Mouse (Mus musculus): ENCODE measurements around the gene Azi2.

Azi2 gene

DNA sequence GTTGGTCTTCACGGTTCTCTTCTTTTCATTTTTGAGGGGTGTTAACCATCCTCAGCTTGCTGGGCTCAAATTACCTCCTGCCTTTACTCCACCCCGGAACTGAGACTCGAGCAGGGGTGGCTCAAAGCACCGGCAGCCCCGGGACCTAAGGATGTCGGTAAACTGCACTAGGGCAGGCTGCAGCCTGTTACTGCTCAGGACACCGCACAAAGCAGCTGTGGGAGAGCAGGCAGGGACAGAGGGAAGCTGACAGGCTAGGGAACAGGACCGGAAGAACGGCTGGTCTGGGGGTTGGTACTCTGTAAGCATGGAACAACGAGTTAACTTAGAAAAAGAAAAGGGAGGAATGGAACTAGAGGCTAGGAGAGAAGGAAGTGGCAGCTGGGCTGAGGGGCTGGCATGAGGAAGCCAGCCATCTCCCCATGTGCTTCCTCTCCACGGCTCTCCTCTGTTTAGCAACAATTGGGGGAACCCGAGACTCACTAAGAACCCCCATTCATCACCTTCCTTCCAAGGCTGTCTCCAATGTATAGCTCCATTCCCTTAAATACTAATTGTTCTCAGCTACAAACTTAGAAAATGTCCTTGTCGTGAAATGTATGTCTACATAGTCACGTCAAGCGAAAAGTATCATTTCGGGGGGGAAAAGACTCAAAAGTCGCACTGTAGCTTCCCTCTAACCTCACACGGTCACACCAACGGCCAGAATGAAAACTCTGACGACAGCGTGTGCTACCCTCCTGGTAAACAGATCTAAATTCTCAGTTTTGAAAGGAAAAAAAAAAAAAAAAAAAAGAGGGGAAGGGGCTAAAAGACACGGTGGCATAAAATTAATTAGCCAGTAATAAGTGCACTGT lies 42.5 kb downstream of the Azi2 start:
- no peak for DNase-seq (ENCODE audit: low spot score in 2 of 2)

DNA sequence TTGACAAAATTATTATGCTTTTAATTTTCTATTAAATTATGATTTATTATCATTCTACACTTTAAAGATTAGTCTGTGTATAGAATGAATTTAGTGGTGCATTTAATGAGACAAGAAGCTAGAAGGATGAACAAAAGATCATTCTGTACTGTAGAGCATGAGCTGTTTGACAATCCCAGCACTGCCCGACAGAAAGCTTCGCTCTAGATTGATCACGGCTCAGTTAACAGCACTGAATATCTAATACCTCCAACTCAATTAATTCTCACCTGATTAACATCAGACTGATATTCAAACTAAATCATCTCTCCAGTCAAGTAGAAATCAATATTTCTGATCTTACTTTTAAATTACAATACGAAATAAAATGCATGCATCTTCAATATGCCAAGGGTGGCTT lies 43.5 kb downstream of the Azi2 start:
- DNase-seq (ENCODE audit: low spot score in 2 of 2) = no peak

DNA sequence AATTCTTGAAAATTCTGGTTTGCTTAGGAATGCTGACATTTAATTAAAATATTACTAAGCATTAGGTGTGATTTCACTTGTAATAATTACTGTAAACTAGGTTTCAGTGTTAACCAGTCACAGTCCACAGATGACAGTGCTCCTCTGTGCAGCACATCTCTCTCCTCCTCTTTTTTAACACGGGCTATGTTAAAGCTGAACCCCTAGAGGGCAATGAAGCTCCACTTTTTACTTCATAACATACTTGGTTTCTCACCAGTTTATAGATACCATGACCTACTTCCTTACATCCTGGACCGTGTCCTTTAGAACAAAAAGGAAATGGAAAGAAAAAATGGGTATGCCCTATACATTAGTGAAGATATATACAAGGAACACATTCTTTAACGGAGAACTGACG lies 59.1 kb downstream of the Azi2 start:
- no peak for DNase-seq (ENCODE audit: low spot score in 2 of 2)

DNA sequence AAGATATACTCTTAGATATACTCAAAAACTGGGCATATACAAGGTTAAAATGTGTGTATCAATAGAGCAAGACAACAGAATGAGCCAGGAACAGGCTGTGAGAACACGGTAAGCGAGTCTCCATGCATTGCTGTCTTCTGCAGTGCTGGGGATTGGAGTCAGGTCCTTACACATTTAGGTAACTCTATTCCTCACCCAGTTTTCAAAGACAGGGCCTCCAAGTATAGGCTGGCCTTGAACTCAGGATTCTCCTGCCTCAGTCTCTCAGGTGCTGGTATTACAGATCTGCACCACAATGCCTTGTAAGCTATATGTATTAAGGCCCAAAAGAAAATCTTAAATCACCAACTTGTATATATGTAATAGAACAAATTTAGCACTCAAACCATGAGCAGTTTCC lies 60.2 kb downstream of the Azi2 start:
- DNase-seq (ENCODE audit: low spot score in 2 of 2) = no peak

DNA sequence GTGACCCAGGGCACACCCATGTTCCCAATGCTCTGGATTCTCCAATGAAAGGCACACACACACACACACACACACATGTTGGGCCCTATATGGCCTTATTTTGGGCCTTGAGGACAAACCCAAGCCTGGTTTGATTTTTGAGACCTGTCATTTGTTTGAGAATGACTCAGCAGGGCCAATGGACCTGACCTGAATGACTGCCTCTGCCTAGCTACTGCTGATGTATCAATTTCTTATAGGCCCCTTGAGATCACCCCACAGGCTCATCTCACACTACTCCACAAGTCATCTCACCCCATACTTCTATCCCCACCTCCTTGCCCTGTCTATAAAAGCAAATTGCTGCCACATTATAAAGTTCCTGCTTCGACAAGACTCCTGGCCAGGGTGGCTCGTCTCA lies 61.5 kb downstream of the Azi2 start:
- no peak for DNase-seq (ENCODE audit: low spot score in 2 of 2)

DNA sequence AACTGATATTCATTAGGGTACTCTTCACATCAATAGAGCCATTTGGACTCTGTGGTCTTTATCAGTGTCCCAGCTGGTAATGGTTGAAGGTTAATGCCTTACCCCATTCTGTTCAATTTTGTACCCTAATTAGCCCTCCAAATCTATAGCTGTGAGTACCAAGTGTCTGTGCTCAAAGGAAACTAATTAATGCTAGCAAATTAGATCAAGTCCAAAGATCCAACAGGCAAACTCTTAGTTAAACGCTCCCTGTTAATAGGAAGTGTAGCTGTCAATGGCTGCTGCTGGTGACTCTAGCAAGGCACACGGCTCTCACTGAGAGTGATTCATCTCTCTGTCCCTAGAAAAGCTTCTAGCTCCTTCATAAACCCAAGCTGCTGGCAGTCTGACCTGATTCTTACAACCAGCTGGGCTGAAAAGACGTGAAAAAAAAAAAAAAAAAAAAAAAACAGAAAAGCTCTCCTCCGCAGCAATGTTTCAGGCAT lies 68.3 kb downstream of the Azi2 start:
- no peak for DNase-seq (ENCODE audit: low spot score in 2 of 2)

DNA sequence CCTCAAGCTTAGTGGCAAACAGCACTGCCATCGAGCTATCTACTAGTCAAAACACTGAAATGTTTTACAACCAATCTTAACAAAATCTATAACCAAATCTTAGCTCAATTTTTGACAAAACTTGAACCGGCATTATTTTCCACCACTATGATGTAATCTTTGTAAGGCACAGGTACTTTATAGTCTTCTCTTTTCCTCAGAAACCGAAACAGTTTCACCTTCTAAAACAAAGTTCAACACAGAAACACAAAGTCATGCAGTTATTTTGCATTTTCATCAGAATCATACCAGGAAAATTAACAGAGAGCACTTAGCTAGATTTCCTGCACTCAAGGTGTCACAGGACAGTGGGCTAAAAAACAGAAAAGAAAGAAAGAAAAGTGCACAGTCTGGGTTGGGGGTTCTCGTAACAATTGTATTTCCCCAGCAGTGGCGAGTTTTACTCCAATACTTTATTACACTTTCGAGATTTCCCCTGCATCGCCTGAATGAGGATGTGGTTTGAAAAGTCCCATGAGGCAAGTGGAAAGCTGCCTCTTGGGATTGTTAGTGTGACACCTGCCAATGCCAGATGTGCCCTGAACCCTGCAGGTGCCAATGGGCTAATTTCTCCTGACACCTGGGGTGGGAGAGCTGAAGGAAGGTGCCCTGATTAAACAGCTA lies 69.5 kb downstream of the Azi2 start:
- DNase-seq (ENCODE audit: low spot score in 2 of 2) = no peak

DNA sequence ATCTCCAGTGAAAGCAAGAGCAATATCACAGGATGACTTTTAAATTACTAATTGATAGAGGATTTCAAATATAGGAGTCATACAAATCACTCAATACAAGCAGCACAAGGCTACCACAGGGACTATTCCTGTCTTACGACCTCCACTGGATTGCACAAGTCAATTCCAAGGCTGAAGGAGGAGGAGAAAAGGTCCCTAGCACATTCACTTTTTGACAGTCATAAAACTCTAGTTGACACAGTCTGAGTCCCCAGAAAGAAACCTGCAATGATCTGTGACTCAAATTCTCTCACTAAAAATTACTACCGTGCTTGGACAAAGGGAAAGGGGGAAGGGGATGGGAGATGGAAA lies 70.0 kb downstream of the Azi2 start:
- no peak for DNase-seq (ENCODE audit: low spot score in 2 of 2)
